Mouse (Mus musculus) forebrain, embryonic 14.5 days (tissue): ENCODE data around the gene Grm4. TPM values are rescaled to one million over a fixed set of nuclear protein-coding genes. Genes with fewer than 3 reads are reported as not detected.

Experiments used
- ATAC-seq: fragments of 200-750 bp; cut with Nextera tagmentation; 2 replicates; pipeline ENCODE4 v1.8.0; 2017; ENCODE audit warnings: mild to moderate bottlenecking, moderate library complexity
- DNase-seq: peaks from one replicate; pipeline ENCODE4 v3.0.0-alpha.2; 2015; ENCODE audit warnings: low spot score
- H3K27ac ChIP-seq: fragments of 300-500 bp; sonication (generic); 2 replicates; pipeline ENCODE4 v1.5.1; 2014; ENCODE audit warnings: low read depth, mild to moderate bottlenecking, control low read depth, low read length, moderate library complexity
- H3K27me3 ChIP-seq: fragments of 300-500 bp; sonication (generic); replicated peaks from 2 replicates; pipeline ENCODE4 v1.6.1; 2014; ENCODE audit warnings: low read length, control low read depth, mixed read lengths; ENCODE audit not compliant: control insufficient read depth, insufficient read depth
- H3K36me3 ChIP-seq: fragments of 300-500 bp; sonication (generic); 2 replicates; pipeline ENCODE4 v1.6.1; 2014; ENCODE audit warnings: low read length, control low read depth; ENCODE audit not compliant: control insufficient read depth, insufficient read depth
- H3K4me1 ChIP-seq: fragments of 300-500 bp; sonication (generic); 2 replicates; pipeline ENCODE4 v1.6.1; 2014; ENCODE audit warnings: antibody characterized with exemption, low read length, control low read depth; ENCODE audit not compliant: control insufficient read depth, insufficient read depth
- H3K4me2 ChIP-seq: fragments of 300-500 bp; sonication (generic); 2 replicates; pipeline ENCODE4 v1.6.1; 2014; ENCODE audit warnings: mild to moderate bottlenecking, control low read depth, low read length
- H3K4me3 ChIP-seq: fragments of 300-500 bp; sonication (generic); 2 replicates; pipeline ENCODE4 v1.5.1; 2014; ENCODE audit warnings: low read depth, low read length, control low read depth
- H3K9ac ChIP-seq: fragments of 300-500 bp; sonication (generic); 2 replicates; pipeline ENCODE4 v1.6.1; 2014; ENCODE audit warnings: mild to moderate bottlenecking, low read length, control low read depth, moderate library complexity
- H3K9me3 ChIP-seq: fragments of 300-500 bp; sonication (generic); replicated peaks from 2 replicates; pipeline ENCODE4 v1.6.1; 2016; ENCODE audit warnings: low read length, control low read depth, mixed read lengths; ENCODE audit not compliant: control insufficient read depth
- WGBS: fragments of 180-500 bp; shearing (Covaris S2); extraction: QIAGEN DNeasy Blood & Tissue Kit; methylation state at CpG from one replicate; pipeline ENCODE4 v1.1.7; 2014; 5-methylcytosine and 5-hydroxymethylcytosine counted together
- polyA plus RNA-seq: library from polyadenylated mRNA; unstranded; fragments of >200 nt; fragmentation: Nextera tagmentation; extraction: Ambion mirVana; gene quantifications from 2 replicates; pipeline ENCODE4 v1.2.1, GENCODE M21; 2014

Grm4 gene
- polyA plus RNA-seq, 1 experiment from 2014 or later: 2.0 TPM

- ATAC-seq: no peak
- 0 out of 2 replicates have a peak overlapping the region, but pooled peaks have one; percentile 13 for H3K9ac ChIP-seq
- WGBS: 17% methylated on average over 10 of the region's 10 CpGs
These were observed 15.9 kb downstream of the Grm4 start for GRCm38 (mm10) chr17:27505221-27505881.

GRCm38 (mm10) chr17:27503869-27504268 lies 17.3 kb downstream of the Grm4 start:
- 75% methylated on average over 7 of the region's 7 CpGs for WGBS
- Histone ChIP-seq H3K4me1 (peaks cover 28% of the 10 kb centered on the region), H3K4me3 (no peak overlapping the region), H3K9ac (no peak overlapping the region), H3K36me3 (no peaks in the 10 kb centered on the region), H3K4me2 (no peak overlapping the region), H3K9me3 (no peaks in the 10 kb centered on the region), H3K27me3 (no peaks in the 10 kb centered on the region), H3K27ac (no peak overlapping the region)
- no peak for ATAC-seq
- no peak for DNase-seq

More at GRCm38 (mm10) chr17:27505221-27505881, 15.9 kb downstream of the Grm4 start:
- no peaks in the 10 kb centered on the region for H3K9me3 ChIP-seq
- no peak for DNase-seq
- H3K36me3 ChIP-seq: no peaks in the 10 kb centered on the region
- no peak overlapping the region for H3K4me2 ChIP-seq
- peaks cover 25% of the 10 kb centered on the region for H3K4me1 ChIP-seq
- H3K27me3 ChIP-seq: no peaks in the 10 kb centered on the region
- no peak overlapping the region; the same call in 1 of the 2 replicates for H3K27ac ChIP-seq
- H3K4me3 ChIP-seq: no peak overlapping the region

GRCm38 (mm10) chr17:27502736-27503445 lies 18.3 kb downstream of the Grm4 start:
- Histone ChIP-seq H3K36me3 (no peaks in the 10 kb centered on the region), H3K4me1 (peaks cover 28% of the 10 kb centered on the region), H3K27ac (peak overlapping the region; percentile 84), H3K9ac (no peak overlapping the region; the same call in 1 of the 2 replicates), H3K27me3 (no peaks in the 10 kb centered on the region), H3K9me3 (no peaks in the 10 kb centered on the region), H3K4me2 (no peak overlapping the region), H3K4me3 (no peak overlapping the region)
- ATAC-seq: no peak
- no peak for DNase-seq
- 78% methylated on average over 31 of the region's 31 CpGs for WGBS

DNA sequence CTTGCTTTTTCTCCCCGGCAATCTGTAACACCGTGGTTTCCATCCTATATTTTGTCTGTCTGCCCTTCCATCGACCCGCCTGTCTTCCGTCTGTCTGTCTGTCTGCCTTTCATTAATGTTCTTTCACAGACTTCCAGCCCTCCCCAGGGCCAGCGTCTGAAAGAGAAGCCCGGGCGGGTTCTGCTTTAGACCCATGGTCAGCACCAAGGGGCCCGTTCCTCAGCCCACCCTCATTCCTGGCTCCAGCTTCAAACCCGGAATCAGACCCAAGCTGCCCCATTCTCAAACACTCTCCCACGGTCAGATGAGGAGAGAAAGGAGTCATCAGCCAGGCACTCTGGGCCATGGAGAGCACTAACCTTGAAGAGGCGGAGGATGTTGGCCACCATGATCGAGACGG lies 18.9 kb downstream of the Grm4 start:
- Histone ChIP-seq H3K4me2 (peak overlapping the region; percentile 33), H3K4me3 (no peak overlapping the region), H3K36me3 (no peaks in the 10 kb centered on the region), H3K27me3 (no peaks in the 10 kb centered on the region), H3K9me3 (no peaks in the 10 kb centered on the region), H3K4me1 (peaks cover 28% of the 10 kb centered on the region), H3K27ac (peak overlapping the region; percentile 84), H3K9ac (peak overlapping the region; percentile 6; the same call in 1 of the 2 replicates)
- ATAC-seq: no peak
- no peak for DNase-seq
- 19% methylated on average over 14 of the region's 14 CpGs for WGBS

DNA sequence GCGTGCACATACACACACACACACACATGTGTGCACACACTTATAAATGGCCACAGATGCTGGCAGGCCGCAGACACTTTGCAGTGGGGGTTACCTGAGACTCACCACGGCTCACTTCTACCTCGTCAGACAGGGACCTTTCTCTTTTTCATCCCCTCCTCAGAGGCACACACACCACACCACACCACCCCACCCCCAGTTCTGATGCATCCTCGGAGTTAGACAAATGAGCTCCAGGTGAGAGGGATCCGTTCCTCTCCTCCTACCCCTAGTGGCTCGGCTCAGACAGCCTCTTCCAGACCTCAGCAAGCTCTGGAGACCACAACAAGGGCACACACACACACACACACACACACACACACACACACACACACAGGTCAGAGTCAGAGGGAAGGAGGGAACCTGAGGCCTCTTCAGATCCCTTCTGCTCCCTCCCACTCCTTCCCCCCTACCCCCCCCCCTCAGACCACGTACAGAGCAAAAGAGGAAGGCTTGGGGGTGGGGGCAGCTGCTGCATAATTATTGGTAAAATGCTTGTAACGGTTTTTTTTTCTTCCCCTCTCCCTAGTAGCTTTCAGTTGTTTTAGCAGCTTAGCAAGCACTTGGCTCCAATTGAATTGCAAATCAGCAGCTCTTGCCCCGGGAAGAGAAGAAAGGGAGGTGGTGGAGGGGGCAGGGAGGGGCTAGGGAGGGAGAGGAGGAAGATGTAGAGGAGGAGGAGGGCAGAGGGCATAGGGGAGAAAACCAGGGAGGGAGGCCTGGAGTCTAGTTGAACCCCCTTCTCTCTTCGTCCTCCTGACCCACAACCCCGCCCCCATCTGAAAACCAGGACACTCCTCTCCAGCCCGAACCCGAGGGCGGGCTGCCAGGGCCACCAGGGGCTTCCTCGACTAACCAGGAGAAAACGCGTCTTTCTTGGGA lies 19.6 kb downstream of the Grm4 start:
- H3K4me1 ChIP-seq: peaks cover 28% of the 10 kb centered on the region
- H3K9me3 ChIP-seq: no peaks in the 10 kb centered on the region
- peak; percentile 79 for ATAC-seq
- H3K36me3 ChIP-seq: no peaks in the 10 kb centered on the region
- no peaks in the 10 kb centered on the region for H3K27me3 ChIP-seq
- H3K4me2 ChIP-seq: peak overlapping the region; percentile 33
- peak overlapping the region; percentile 40 for H3K9ac ChIP-seq
- H3K4me3 ChIP-seq: no peak overlapping the region
- peak; percentile 95 for DNase-seq
- 4% methylated on average over 18 of the region's 18 CpGs for WGBS
- H3K27ac ChIP-seq: peak overlapping the region; percentile 84

DNA sequence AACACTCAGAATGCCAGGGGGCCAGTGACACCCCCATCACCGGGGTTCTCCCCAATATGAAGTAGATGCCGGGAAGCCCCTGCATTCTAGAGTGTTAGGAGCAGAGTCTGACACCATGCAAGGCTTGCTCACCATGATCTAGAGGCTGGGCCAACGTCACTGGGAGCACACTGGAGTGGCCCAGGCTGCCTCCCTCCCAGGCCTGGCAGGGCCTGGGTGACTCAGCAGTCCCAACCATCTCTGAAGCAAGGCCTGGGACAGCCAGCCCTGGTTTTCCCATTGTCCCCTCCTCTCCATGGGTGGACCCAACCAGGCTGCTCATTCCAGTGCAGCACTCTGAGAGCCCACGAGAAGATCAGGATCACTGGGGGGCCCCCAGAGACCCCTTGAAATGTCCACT lies 20.4 kb downstream of the Grm4 start:
- DNase-seq: no peak
- Histone ChIP-seq H3K27ac (peak overlapping the region; percentile 84), H3K4me3 (no peak overlapping the region), H3K9me3 (no peaks in the 10 kb centered on the region), H3K27me3 (no peaks in the 10 kb centered on the region), H3K4me1 (peaks cover 28% of the 10 kb centered on the region), H3K36me3 (no peaks in the 10 kb centered on the region), H3K4me2 (peak overlapping the region; percentile 33; the same call in 1 of the 2 replicates), H3K9ac (peak overlapping the region; percentile 40)
- ATAC-seq: peak; percentile 21; the same call in 1 of the 2 replicates
- 26% methylated on average over 4 of the region's 4 CpGs for WGBS

DNA sequence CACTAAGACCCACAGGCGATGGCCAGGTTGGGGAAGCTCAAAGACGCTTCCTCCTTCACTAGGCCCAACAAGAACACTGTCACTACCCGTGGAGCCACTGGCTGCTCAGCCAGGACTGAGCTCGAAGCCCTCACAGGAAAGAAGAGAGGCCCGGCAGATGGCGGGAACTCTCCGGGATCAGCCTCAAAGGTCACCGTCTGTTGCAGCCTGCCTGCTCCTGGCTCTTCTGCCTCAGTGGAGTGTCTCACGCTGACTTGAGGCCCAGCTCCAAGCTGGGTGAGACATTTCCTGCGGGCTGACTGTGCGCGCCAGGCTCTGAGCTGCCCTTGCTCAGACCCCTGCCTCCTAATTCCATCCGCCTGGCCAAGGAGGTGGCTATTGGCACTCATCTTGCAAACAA lies 22.1 kb downstream of the Grm4 start:
- no peaks in the 10 kb centered on the region for H3K9me3 ChIP-seq
- H3K4me2 ChIP-seq: no peak overlapping the region
- H3K4me3 ChIP-seq: no peak overlapping the region
- WGBS: 82% methylated on average over 12 of the region's 13 CpGs
- peaks cover 25% of the 10 kb centered on the region for H3K4me1 ChIP-seq
- DNase-seq (no peak), ATAC-seq (no peak)
- no peaks in the 10 kb centered on the region for H3K27me3 ChIP-seq
- no peak overlapping the region for H3K27ac ChIP-seq
- no peaks in the 10 kb centered on the region for H3K36me3 ChIP-seq
- H3K9ac ChIP-seq: no peak overlapping the region

DNA sequence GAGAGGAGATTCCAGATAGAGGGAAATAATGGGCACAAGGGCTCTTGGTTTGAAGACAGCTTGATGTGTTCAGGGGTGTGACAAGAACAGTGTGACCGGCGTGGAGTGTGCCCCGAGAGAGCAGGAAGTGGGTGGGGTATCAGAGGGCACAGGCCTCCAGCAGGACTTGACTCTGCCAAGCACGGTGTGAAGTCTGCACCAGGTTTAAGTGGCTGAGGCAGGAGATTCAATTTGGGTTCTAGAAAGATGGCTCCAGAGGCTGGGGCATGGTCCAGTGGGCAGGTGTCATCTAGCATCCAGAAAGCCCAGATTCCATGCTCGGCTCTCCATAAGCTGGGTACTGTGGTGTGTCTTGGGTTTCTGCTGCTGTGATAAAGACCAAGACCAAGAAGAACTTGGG lies 23.4 kb downstream of the Grm4 start:
- no peak overlapping the region for H3K9ac ChIP-seq
- H3K9me3 ChIP-seq: no peaks in the 10 kb centered on the region
- H3K4me2 ChIP-seq: no peak overlapping the region
- no peak overlapping the region for H3K4me3 ChIP-seq
- 78% methylated on average over 5 of the region's 5 CpGs for WGBS
- no peak for ATAC-seq
- DNase-seq: no peak
- no peak overlapping the region for H3K27ac ChIP-seq
- no peaks in the 10 kb centered on the region for H3K36me3 ChIP-seq
- peaks cover 25% of the 10 kb centered on the region for H3K4me1 ChIP-seq
- H3K27me3 ChIP-seq: no peaks in the 10 kb centered on the region
